Mouse (Mus musculus) midbrain, embryonic 16.5 days (tissue): Measurements from ENCODE around the gene Fyco1. TPM values are rescaled to one million over a fixed set of nuclear protein-coding genes. Genes with fewer than 3 reads are reported as not detected.

Experiments used
- ATAC-seq: fragments of 200-750 bp; cut with Nextera tagmentation; 2 replicates; pipeline ENCODE4 v1.8.0; 2017; ENCODE audit warnings: moderate TSS enrichment
- H3K27ac ChIP-seq: fragments of 300-500 bp; sonication (generic); 2 replicates; pipeline ENCODE4 v1.5.1; 2014; ENCODE audit warnings: mild to moderate bottlenecking, low read length, mixed read lengths
- H3K27me3 ChIP-seq: fragments of 300-500 bp; sonication (generic); 2 replicates; pipeline ENCODE4 v1.6.1; 2014; ENCODE audit warnings: low read depth, low read length, mixed read lengths; ENCODE audit not compliant: control insufficient read depth, insufficient read depth
- H3K36me3 ChIP-seq: fragments of 300-500 bp; sonication (generic); 2 replicates; pipeline ENCODE4 v1.6.1; 2014; ENCODE audit warnings: mild to moderate bottlenecking, low read length, moderate library complexity, mixed read lengths; ENCODE audit not compliant: control insufficient read depth, insufficient read depth
- H3K4me1 ChIP-seq: fragments of 300-500 bp; sonication (generic); 2 replicates; pipeline ENCODE4 v1.6.1; 2014; ENCODE audit warnings: mild to moderate bottlenecking, low read length, mixed read lengths; ENCODE audit not compliant: control insufficient read depth, insufficient read depth
- H3K4me2 ChIP-seq: fragments of 300-500 bp; sonication (generic); 2 replicates; pipeline ENCODE4 v1.6.1; 2014; ENCODE audit warnings: mild to moderate bottlenecking, low read length, mixed read lengths
- H3K4me3 ChIP-seq: fragments of 300-500 bp; sonication (generic); 2 replicates; pipeline ENCODE4 v1.5.1; 2014; ENCODE audit warnings: low read depth, mild to moderate bottlenecking, low read length, moderate library complexity, mixed read lengths
- H3K9ac ChIP-seq: fragments of 300-500 bp; sonication (generic); 2 replicates; pipeline ENCODE4 v1.6.1; 2014; ENCODE audit warnings: low read depth, low read length, mixed read lengths
- H3K9me3 ChIP-seq: fragments of 300-500 bp; sonication (generic); replicated peaks from 2 replicates; pipeline ENCODE4 v1.6.1; 2014; ENCODE audit warnings: mild to moderate bottlenecking, low read length, mixed read lengths; ENCODE audit not compliant: control insufficient read depth, poor library complexity, severe bottlenecking
- WGBS: fragments of 180-500 bp; shearing (Covaris S2); extraction: QIAGEN DNeasy Blood & Tissue Kit; methylation state at CpG from one replicate; pipeline ENCODE4 v1.1.7; 2014; 5-methylcytosine and 5-hydroxymethylcytosine counted together
- polyA plus RNA-seq: library from polyadenylated mRNA; unstranded; fragments of >200 nt; fragmentation: Nextera tagmentation; extraction: Ambion mirVana; gene quantifications from 2 replicates; pipeline ENCODE4 v1.2.1, GENCODE M21; 2015

The Fyco1 gene
- polyA plus RNA-seq, 1 experiment from 2014 or later: 18.1 TPM

DNA sequence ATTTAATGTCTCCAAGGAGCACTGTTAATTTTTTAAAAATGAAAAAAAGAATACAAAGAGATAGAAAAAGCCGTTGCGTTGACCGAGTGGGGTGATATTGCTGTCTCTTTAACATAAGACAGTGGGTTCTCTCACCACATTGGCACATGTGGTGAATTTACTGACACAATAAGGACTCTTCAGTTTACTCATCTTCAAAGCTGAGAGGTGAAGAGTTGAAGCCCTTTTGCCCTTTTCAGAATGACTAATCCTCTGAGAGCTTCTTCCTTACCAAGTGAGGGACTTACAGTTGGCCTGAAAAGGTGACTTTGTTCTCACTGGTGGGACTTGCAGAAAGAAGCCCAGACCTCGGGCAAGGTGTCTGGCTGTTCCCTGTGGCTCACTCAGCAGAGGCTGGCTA, 110.9 kb downstream of the Fyco1 start:
- 82% methylated on average over 4 of the region's 4 CpGs for WGBS
- no peak overlapping the region for H3K9ac ChIP-seq

More for the DNA sequence above, 110.9 kb downstream of the Fyco1 start:
- no peaks in the 10 kb centered on the region for H3K4me1 ChIP-seq
- no peaks in the 10 kb centered on the region for H3K36me3 ChIP-seq
- no peak overlapping the region for H3K4me2 ChIP-seq
- ATAC-seq: no peak
- H3K9me3 ChIP-seq: no peaks in the 10 kb centered on the region
- H3K27me3 ChIP-seq: no peaks in the 10 kb centered on the region
- no peak overlapping the region for H3K27ac ChIP-seq
- no peak overlapping the region for H3K4me3 ChIP-seq

Other genes with a start within 250 kb of the Fyco1 start
- gene Slc6a20b, start 219.3 kb downstream of the Fyco1 start, polyA plus RNA-seq: 0.25 and 0.39 TPM in 2 replicates
- gene Ccr9, start 173.5 kb downstream of the Fyco1 start, polyA plus RNA-seq: 0.30 TPM in 2 replicates
- 12.5 and 15.1 TPM in 2 replicates for gene Slc6a20a, start 173.0 kb downstream of the Fyco1 start, polyA plus RNA-seq
- gene Lztfl1, start 134.2 kb downstream of the Fyco1 start, polyA plus RNA-seq: 51.1 and 53.1 TPM in 2 replicates
- gene Cxcr6, start 45.4 kb downstream of the Fyco1 start, polyA plus RNA-seq: 0.28 TPM in 1 of 2 replicates, not detected in the other
- gene Xcr1, start 10.1 kb upstream of the Fyco1 start, polyA plus RNA-seq: 0.04 TPM in 1 of 2 replicates, not detected in the other
- 0.53 and 0.73 TPM in 2 replicates for gene Ccr1, start 116.8 kb upstream of the Fyco1 start, polyA plus RNA-seq
- not detected in 2 replicates for gene Ccr1l1, start 126.5 kb upstream of the Fyco1 start, polyA plus RNA-seq
- gene Ccr3, start 170.1 kb upstream of the Fyco1 start, polyA plus RNA-seq: not detected in 2 replicates